Mouse (Mus musculus) limb, embryonic 13.5 days (tissue): ENCODE measurements at regions not wholly inside any gene's neighbourhood (a gene's known extent, or its start where the extent isn't known, plus 50 kb on each side); places are given as distances from the start of the nearest gene placed in this dataset.

Experiments
- ATAC-seq: fragments of 200-750 bp; cut with Nextera tagmentation; 2 replicates; pipeline ENCODE4 v1.8.0; 2017; ENCODE audit warnings: low read depth, moderate number of reproducible peaks, moderate TSS enrichment; ENCODE audit not compliant: low FRiP score
- H3K27ac ChIP-seq: fragments of 300-500 bp; sonication (generic); 2 replicates; pipeline ENCODE4 v1.5.1; 2015; ENCODE audit warnings: inconsistent platforms, mild to moderate bottlenecking, moderate library complexity
- H3K27me3 ChIP-seq: fragments of 300-500 bp; sonication (generic); 2 replicates; pipeline ENCODE4 v1.6.1; 2015; ENCODE audit warnings: mild to moderate bottlenecking, inconsistent platforms
- H3K36me3 ChIP-seq: fragments of 300-500 bp; sonication (generic); 2 replicates; pipeline ENCODE4 v1.6.1; 2015; ENCODE audit warnings: inconsistent platforms, mild to moderate bottlenecking, moderate library complexity
- H3K4me1 ChIP-seq: fragments of 300-500 bp; sonication (generic); 2 replicates; pipeline ENCODE4 v1.6.1; 2015; ENCODE audit warnings: inconsistent platforms
- H3K4me2 ChIP-seq: fragments of 300-500 bp; sonication (generic); replicated peaks from 2 replicates; pipeline ENCODE4 v1.6.1; 2015; ENCODE audit warnings: inconsistent platforms, mild to moderate bottlenecking, moderate library complexity
- H3K4me3 ChIP-seq: fragments of 300-500 bp; sonication (generic); 2 replicates; pipeline ENCODE4 v1.5.1; 2015; ENCODE audit warnings: moderate library complexity, mild to moderate bottlenecking, inconsistent platforms
- H3K9ac ChIP-seq: fragments of 300-500 bp; sonication (generic); 2 replicates; pipeline ENCODE4 v1.6.1; 2015; ENCODE audit warnings: mild to moderate bottlenecking, inconsistent platforms
- H3K9me3 ChIP-seq: fragments of 300-500 bp; sonication (generic); 2 replicates; pipeline ENCODE4 v1.6.1; 2016; ENCODE audit warnings: inconsistent platforms
- WGBS: fragments of 180-500 bp; shearing (Covaris S2); methylation state at CpG from one replicate; pipeline ENCODE4 v1.1.7; 2015; 5-methylcytosine and 5-hydroxymethylcytosine counted together

- Histone ChIP-seq H3K9ac (no peak overlapping the region), H3K4me1 (peaks cover 10% of the 10 kb centered on the region), H3K4me3 (no peak overlapping the region), H3K4me2 (no peak overlapping the region), H3K9me3 (peaks cover 4% of the 10 kb centered on the region; the same call in 1 of the 2 replicates), H3K27ac (no peak overlapping the region), H3K27me3 (no peaks in the 10 kb centered on the region), H3K36me3 (no peaks in the 10 kb centered on the region)
- ATAC-seq: no peak
- WGBS: 64% methylated on average over 3 of the region's 3 CpGs
Observed at GRCm38 (mm10) chr13:113502059-113502458, 116.3 kb downstream of the Snx18 start.

GRCm38 (mm10) chr13:113500373-113500990, 117.9 kb downstream of the Snx18 start:
- H3K9me3 ChIP-seq: no peaks in the 10 kb centered on the region
- no peak overlapping the region for H3K4me2 ChIP-seq
- H3K36me3 ChIP-seq: no peaks in the 10 kb centered on the region
- ATAC-seq: no peak
- no peaks in the 10 kb centered on the region for H3K27me3 ChIP-seq
- H3K27ac ChIP-seq: no peak overlapping the region
- H3K4me1 ChIP-seq: peaks cover 10% of the 10 kb centered on the region
- no peak overlapping the region for H3K9ac ChIP-seq
- 67% methylated on average over 3 of the region's 3 CpGs for WGBS
- H3K4me3 ChIP-seq: no peak overlapping the region

DNA sequence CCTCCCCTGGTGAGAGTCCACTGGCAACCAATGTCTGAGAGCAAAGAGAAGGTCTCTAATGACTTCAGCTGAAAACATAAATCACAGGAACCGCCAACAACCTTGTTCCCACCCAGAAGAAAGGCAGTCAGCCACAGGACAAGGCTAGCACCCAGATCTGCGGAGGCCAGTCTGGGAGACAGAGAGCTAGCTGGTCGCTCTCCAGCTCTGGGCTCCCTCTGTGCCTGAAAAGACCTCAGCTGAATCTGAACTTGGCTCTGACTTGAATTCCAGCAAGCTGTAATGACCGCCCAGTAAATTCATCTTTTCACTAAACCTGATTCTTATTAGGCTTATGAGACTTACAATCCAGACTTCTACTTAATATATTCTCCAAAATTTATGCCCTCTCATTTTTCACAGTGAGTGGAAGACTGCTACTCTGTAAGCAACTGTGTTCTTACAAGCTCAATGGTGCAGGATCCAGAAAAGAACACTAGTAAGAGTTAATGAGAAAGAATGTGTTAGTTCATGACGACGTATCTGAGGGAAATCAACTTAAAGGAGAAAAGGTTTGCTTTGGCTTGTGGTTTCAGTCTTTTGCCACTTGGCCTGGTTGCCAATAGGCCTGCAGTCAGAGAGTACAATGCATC, 119.2 kb downstream of the Snx18 start:
- WGBS: 62% methylated on average over 6 of the region's 6 CpGs

DNA sequence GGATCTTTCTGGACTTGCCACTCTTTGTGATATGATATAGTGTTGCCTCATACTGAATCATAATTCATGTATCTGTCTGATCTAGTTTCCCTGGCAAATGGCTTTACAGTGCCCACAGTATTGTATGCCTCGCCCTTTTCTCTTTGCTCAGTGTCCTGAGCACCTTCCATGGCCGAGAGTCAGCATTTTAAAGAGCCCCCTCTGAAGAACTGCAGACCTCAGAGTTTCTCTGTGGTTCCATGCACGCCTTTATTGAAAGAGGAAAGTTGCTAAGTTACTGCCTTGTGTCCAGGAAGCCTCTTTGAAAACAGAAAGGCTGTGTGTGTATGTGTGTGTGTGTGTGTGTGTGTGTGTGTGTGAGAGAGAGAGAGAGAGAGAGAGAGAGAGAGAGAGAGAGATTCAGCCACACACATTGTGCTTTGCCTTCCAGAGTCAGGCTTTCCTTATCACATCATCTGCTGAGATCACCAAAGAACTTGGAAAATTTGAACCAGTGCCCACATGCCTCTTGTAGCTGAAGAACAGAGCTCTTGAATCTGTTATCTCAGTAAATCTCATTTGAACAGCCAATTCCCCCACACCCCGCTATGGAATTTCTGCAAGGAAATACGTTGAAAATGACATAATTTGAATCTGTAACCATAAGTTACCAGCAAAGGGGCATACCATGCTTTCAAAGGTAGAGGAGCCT, 122.6 kb downstream of the Snx18 start:
- no peak overlapping the region for H3K9ac ChIP-seq
- no peaks in the 10 kb centered on the region for H3K27me3 ChIP-seq
- ATAC-seq: no peak
- WGBS: 65% methylated on average over 5 of the region's 5 CpGs
- H3K9me3 ChIP-seq: no peaks in the 10 kb centered on the region
- no peaks in the 10 kb centered on the region for H3K36me3 ChIP-seq
- no peak overlapping the region for H3K27ac ChIP-seq
- H3K4me3 ChIP-seq: no peak overlapping the region
- peaks cover 10% of the 10 kb centered on the region for H3K4me1 ChIP-seq
- no peak overlapping the region for H3K4me2 ChIP-seq

More for the DNA sequence above, 119.2 kb downstream of the Snx18 start:
- Histone ChIP-seq H3K36me3 (no peaks in the 10 kb centered on the region), H3K9ac (no peak overlapping the region), H3K9me3 (no peaks in the 10 kb centered on the region), H3K27ac (no peak overlapping the region), H3K4me3 (no peak overlapping the region), H3K27me3 (no peaks in the 10 kb centered on the region), H3K4me2 (no peak overlapping the region), H3K4me1 (peaks cover 10% of the 10 kb centered on the region)
- 0 out of 2 replicates have a peak, but pooled peaks have one; percentile 44 for ATAC-seq

- Histone ChIP-seq H3K9me3 (no peaks in the 10 kb centered on the region), H3K27me3 (no peaks in the 10 kb centered on the region), H3K27ac (no peak overlapping the region), H3K4me2 (no peak overlapping the region), H3K4me1 (peaks cover 14% of the 10 kb centered on the region), H3K36me3 (no peaks in the 10 kb centered on the region), H3K4me3 (no peak overlapping the region), H3K9ac (no peak overlapping the region)
- ATAC-seq: no peak
- WGBS: 88% methylated on average over 3 of the region's 3 CpGs
Observed at GRCm38 (mm10) chr13:113495136-113495535, 123.2 kb downstream of the Snx18 start.

DNA sequence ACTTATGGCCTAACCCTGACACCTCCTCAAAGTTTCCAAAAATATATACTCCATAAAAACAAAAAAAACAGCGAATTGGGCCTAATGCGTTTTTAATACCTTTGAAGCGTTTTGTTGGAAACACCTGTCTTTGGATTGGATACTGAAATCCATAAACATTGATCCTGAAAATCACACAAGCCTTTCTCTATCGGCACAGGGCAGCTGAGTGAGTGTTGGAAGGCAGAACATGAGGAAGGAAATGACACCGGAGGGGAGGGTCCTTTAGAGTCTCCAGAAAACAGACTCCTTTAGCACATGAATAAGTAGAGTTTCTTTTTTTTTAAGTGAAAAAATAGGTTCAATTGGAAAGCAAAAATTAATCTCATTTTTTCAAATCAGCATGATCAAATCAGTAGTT, 123.7 kb downstream of the Snx18 start:
- H3K9ac ChIP-seq: no peak overlapping the region
- no peaks in the 10 kb centered on the region for H3K36me3 ChIP-seq
- H3K4me3 ChIP-seq: no peak overlapping the region
- H3K4me1 ChIP-seq: peaks cover 13% of the 10 kb centered on the region
- WGBS: 75% methylated on average over 5 of the region's 5 CpGs
- H3K9me3 ChIP-seq: no peaks in the 10 kb centered on the region
- no peaks in the 10 kb centered on the region for H3K27me3 ChIP-seq
- no peak for ATAC-seq
- no peak overlapping the region for H3K27ac ChIP-seq
- H3K4me2 ChIP-seq: no peak overlapping the region

- no peaks in the 10 kb centered on the region for H3K27me3 ChIP-seq
- H3K9me3 ChIP-seq: peaks cover 9% of the 10 kb centered on the region; the same call in 1 of the 2 replicates
- no peaks in the 10 kb centered on the region for H3K36me3 ChIP-seq
- H3K9ac ChIP-seq: no peak overlapping the region
- no peak overlapping the region for H3K4me2 ChIP-seq
- no peak overlapping the region for H3K27ac ChIP-seq
- 71% methylated on average over 6 of the region's 6 CpGs for WGBS
- 0 out of 2 replicates have a peak, but pooled peaks cover 4% of the 10 kb centered on the region for H3K4me1 ChIP-seq
- no peak for ATAC-seq
- H3K4me3 ChIP-seq: no peak overlapping the region
Observed at GRCm38 (mm10) chr13:113489951-113490822, 128.2 kb downstream of the Snx18 start.

DNA sequence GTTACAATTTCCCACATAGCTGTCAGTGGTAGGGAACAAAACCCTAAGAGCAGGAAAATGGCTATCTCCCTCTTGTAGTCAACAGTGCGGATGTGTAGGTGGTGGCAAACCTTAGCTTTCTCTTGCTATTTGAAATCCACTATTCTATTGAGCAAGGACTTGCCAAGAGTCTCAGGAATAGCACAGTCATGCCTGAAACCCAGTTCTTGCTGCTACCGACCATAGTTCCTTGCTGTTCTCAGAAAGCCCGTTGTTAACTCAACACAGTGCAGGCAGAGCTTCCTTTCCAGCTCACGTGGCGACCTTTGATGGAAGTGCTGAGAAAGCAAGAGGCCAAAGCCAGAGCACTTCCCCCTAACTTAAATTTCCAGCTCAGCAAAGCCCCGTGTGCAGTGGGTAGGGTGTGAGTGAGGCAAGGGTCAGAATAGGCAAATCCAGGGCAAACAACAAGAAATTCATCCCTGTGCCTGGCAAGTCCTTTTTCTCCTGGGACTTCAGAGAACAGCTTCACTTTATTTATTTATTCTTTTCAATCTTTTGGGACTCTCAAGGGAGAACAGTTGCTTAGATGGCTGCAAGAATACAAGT, 131.9 kb downstream of the Snx18 start:
- WGBS: 67% methylated on average over 6 of the region's 6 CpGs
- ATAC-seq: no peak
- H3K4me1 ChIP-seq: 0 out of 2 replicates have a peak, but pooled peaks cover 4% of the 10 kb centered on the region

GRCm38 (mm10) chr13:113485511-113485910, 132.9 kb downstream of the Snx18 start:
- H3K4me1 ChIP-seq: 0 out of 2 replicates have a peak, but pooled peaks cover 4% of the 10 kb centered on the region
- H3K4me3 ChIP-seq: no peak overlapping the region
- no peak for ATAC-seq
- WGBS: 90% methylated on average over 7 of the region's 7 CpGs
- no peak overlapping the region for H3K9ac ChIP-seq
- H3K27me3 ChIP-seq: no peaks in the 10 kb centered on the region
- H3K36me3 ChIP-seq: no peaks in the 10 kb centered on the region
- H3K27ac ChIP-seq: no peak overlapping the region
- H3K9me3 ChIP-seq: peaks cover 9% of the 10 kb centered on the region; the same call in 1 of the 2 replicates
- no peak overlapping the region for H3K4me2 ChIP-seq

More for the DNA sequence above, 131.9 kb downstream of the Snx18 start:
- Histone ChIP-seq H3K4me2 (no peak overlapping the region), H3K27ac (no peak overlapping the region), H3K9me3 (peaks cover 9% of the 10 kb centered on the region; the same call in 1 of the 2 replicates), H3K27me3 (no peaks in the 10 kb centered on the region), H3K4me3 (no peak overlapping the region), H3K36me3 (no peaks in the 10 kb centered on the region), H3K9ac (no peak overlapping the region)

GRCm38 (mm10) chr13:113484159-113484762, 134.1 kb downstream of the Snx18 start:
- WGBS: 53% methylated on average over 10 of the region's 10 CpGs
- no peak overlapping the region for H3K4me2 ChIP-seq
- no peaks in the 10 kb centered on the region for H3K4me1 ChIP-seq
- no peak overlapping the region for H3K9ac ChIP-seq
- peaks cover 9% of the 10 kb centered on the region; the same call in 1 of the 2 replicates for H3K9me3 ChIP-seq
- H3K27me3 ChIP-seq: no peaks in the 10 kb centered on the region
- no peaks in the 10 kb centered on the region for H3K36me3 ChIP-seq
- no peak overlapping the region for H3K4me3 ChIP-seq
- H3K27ac ChIP-seq: no peak overlapping the region
- no peak for ATAC-seq

- Histone ChIP-seq H3K4me2 (no peak overlapping the region), H3K27ac (no peak overlapping the region), H3K27me3 (no peaks in the 10 kb centered on the region), H3K9ac (no peak overlapping the region), H3K4me1 (no peaks in the 10 kb centered on the region), H3K36me3 (no peaks in the 10 kb centered on the region), H3K4me3 (no peak overlapping the region), H3K9me3 (no peaks in the 10 kb centered on the region)
- 87% methylated on average over 1 of the region's 1 CpGs for WGBS
- no peak for ATAC-seq
Observed at GRCm38 (mm10) chr13:113482911-113483310, 135.5 kb downstream of the Snx18 start.
